Mouse (Mus musculus) CH12F3 (cell line): ENCODE data around the gene Lingo2.

Source experiments
- in situ Hi-C: fragments of 300-500 bp; cut with MboI; formaldehyde crosslinking; loops from 2 replicates; pipeline ENCODE4 v1.14.3; 2020; ENCODE audit warnings: low sequenced_read_pairs

Gene Lingo2

DNA sequence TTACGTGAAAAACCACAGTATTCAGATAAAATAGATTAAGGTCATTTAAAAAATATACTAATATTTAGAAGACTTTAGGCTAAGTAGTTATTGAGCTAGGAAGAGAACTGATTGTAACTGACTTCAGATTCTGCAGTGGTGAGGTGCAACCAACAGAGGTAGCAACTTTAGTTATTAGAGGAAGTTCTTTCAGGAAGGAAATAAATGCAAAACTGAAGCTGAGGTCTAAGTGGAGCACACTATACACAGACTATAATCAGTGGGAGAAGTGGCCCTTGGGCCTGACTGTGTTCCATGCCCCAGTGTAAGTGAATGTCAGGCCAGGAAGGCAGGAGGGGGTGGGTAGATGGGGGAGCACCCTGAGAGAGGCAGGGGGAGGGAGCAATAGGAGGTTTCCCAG, 385.0 kb downstream of the Lingo2 start:
- in situ Hi-C loops: no loop called here

DNA sequence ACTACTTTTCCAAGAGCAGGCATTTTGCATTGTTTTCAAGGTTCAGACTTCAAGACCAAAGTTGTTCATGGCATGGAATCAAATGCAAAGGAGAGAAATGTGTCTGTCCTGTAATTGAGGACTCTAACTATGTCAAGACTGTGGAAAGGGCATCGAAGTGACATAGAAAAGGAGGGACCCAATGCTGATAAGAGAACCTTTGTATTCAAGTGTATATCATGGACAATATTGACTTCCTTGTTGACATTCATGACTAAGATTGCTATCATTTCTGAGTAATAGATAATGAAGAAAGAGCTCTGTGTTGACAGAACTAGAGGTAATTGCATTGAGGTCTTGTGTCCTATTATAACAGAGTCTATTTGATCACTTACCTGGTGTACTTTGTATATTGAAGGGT, 390.6 kb downstream of the Lingo2 start:
- in situ Hi-C loops: no loop called here

DNA sequence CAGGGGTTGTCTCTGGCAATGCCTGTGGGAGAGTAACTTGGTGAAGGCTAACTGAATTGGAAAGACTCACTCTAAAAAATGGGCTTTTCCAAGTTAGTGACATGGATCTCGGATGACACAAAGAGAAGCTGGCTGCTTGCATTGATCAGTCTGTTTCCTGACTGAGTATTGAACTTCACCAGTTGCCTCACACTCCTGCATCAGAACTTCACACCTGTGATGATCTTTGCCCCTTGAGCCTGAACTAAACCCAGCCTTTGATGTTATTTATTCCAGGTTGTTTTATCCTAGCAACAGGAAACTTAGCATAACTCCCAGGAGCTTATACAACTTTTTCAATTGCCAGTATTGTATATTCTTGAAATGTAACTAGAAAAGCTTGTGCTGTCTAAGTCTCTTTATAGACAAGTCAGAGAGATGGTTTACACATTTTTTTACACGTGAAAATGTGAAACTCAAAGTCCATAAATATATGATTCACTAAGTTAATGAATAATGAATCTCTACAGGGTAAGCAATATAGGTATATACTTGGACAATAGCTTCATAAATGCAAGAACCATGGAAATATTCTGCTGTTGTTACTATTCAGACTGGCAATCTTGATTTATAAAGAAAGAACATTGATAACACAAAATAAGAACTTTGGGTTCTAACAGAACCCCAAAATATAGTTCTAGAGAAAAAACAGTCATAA, 410.7 kb downstream of the Lingo2 start:
- in situ Hi-C loops: no loop called here

GRCm38 (mm10) chr4:36533895-36534294, 417.7 kb downstream of the Lingo2 start:
- in situ Hi-C loops: no loop called here

DNA sequence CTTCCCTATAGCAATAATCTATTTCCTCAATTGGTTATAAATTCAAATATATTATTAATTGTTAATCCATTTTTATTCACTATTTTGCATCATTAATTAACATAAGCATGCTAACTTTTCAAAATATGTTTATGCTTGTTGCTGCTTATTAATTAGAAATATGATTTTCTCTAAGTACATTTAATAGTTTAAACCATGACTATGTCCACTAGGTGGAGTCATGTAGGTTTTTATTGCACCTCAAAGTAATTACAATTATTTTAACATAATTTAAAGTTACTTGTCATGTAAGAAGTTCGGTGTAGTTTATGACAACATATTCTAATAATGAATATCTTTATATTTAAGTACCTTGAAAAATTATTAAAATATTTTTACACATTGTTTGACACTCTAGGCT, 461.3 kb downstream of the Lingo2 start:
- in situ Hi-C loops: no loop called here

DNA sequence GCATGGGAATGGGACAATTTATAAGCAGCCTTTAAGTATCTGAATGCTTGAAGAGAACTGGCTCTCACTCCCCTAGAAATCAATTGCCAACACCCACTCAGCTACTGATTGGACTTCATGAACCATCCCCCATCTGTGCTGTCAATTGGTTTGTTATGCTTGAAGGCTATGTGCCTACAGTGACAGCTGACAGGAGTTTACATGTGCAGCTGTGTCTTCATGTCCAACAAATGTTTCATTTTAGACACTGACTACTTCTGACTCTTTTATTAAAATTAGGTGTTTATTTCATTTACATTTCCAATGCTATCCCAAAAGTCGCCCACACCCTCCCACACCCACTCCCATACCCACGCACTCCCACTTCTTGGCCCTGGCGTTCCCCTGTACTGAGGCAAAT, 516.3 kb downstream of the Lingo2 start:
- in situ Hi-C loops: no loop called here

- in situ Hi-C loops: no loop called here
These were observed 525.4 kb downstream of the Lingo2 start for GRCm38 (mm10) chr4:36426192-36426591.

GRCm38 (mm10) chr4:36407350-36407749, 544.2 kb downstream of the Lingo2 start:
- in situ Hi-C loops: no loop called here

- in situ Hi-C loops: no loop called here
These were observed 582.6 kb downstream of the Lingo2 start for GRCm38 (mm10) chr4:36368925-36369324.

DNA sequence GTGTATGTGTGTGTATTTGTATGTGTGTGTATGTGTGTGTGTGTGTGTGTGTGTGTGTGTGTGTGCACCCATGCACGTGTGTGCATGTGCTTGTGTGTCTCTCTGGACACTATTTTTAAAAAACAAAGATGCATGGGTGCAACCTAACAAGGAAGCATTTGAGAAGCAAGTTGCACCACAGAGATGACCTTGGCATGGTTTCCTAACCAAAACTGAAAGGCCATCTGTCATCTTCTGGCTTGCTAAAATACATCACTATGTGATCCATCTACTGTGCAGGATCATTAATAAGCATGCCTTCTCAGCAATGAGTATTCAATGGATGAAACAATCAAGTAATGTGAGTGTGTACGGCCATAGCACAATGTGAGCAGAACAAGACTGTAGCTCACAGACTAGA, 597.1 kb downstream of the Lingo2 start:
- in situ Hi-C loops: no loop called here

- in situ Hi-C loops: no loop called here
These were observed 619.8 kb downstream of the Lingo2 start for GRCm38 (mm10) chr4:36331741-36332140.

DNA sequence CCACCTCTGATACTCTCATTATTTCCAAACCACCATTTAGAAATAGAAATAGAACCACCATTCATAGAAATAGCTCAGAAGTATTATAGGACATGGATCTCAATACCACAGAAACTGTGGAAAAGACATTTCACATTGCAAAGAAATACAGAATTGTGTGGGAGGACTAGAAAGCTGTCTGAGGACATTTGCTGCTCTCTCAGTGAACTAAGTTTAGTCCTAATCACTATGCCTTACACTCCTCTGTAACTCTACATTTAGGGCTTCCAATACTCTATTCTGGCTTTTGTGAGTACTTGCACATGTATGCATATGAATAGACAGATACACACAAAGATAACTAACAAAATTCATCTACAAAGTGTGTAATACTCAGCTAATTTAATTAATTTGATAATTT, 625.9 kb downstream of the Lingo2 start:
- in situ Hi-C loops: no loop called here

GRCm38 (mm10) chr4:36313067-36313466, 638.5 kb downstream of the Lingo2 start:
- in situ Hi-C loops: no loop called here

DNA sequence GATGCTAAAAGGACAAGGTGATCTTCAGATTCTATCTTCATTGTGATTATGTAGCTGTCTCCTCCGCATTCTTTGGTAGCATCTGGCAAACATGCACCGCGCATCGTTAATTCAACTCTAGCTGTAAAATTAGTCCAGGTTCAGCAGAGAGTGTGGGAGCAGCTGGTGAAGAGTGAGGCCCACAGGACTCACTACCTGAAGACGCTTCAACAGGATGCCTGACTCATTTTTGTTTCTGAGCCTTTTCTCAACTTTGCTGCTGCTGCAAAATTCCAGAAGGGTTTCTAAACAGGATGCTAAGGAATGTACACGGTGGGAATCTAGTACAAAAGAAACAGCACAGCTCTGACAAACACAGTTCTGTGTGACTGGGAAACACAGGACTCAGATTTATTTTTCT, 640.1 kb downstream of the Lingo2 start:
- in situ Hi-C loops: no loop called here

DNA sequence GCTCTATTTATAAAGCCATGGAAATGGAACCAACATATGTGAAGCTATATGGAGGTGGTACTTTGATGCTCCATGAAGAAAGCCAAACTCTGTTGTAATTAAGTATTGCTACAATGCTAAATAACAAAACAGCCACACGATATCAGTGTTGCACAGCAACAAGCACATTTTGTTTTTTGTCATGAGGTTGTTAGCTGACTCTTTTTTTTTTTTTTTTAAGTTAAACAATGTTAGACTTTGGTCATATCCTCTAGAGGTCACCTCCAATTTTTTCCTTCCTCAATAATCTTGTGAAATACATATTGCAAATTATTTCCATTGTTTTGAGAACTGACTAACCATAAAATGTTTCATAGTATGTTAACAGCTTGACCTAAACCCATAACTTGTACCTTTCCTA, 646.3 kb downstream of the Lingo2 start:
- in situ Hi-C loops: no loop called here

DNA sequence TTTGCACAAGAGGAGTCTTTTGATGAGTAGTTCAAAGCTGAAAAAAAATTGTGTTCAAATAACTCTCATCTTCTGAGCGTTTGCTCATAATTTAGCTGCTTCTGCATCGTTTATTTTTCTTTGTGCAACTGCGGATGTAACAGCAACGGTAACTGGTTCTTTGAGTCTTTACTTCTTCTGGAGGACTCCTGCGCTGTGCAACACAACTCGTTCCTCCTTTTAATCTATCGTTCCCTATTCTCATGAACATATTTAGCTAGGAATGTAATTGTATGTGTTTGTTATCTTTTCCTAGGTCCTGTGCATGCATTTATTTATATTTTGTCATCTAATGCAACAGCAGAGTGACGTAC, 661.9 kb downstream of the Lingo2 start:
- in situ Hi-C loops: no loop called here

GRCm38 (mm10) chr4:36288813-36289700, 662.5 kb downstream of the Lingo2 start:
- in situ Hi-C loops: no loop called here

GRCm38 (mm10) chr4:36262436-36263169, 688.9 kb downstream of the Lingo2 start:
- in situ Hi-C loops: no loop called here

GRCm38 (mm10) chr4:36186231-36186922, 765.2 kb downstream of the Lingo2 start:
- in situ Hi-C loops: no loop called here

DNA sequence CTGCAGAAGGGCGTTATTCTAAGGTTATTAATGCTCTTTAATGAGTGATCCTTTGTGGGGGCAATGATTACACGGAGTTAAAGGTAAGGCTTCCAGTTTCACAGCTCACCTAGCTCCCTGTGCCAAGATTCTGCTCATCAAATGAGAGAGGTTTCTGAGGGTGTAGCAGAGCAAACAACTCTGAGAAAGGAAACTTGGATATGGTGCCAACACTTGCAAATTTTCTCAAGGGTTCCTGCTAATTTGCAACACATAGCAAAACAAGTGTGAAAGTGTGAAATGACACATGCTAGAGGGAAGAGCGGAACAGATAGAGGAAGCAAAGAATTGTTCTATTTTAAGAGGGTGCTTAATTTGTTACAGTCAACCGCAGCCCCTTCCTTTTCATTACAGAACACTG, 767.9 kb downstream of the Lingo2 start:
- in situ Hi-C loops: no loop called here

GRCm38 (mm10) chr4:36170099-36170498, 781.4 kb downstream of the Lingo2 start:
- in situ Hi-C loops: no loop called here
